Mouse (Mus musculus) stomach, postnatal 0 days (tissue): ENCODE measurements around the gene Agbl3.

Source experiments
- CTCF ChIP-seq: IDR thresholded peaks from 2 replicates; pipeline ENCODE4 v1.5.1; 2016; ENCODE audit warnings: antibody characterized with exemption, low read depth, mild to moderate bottlenecking, moderate library complexity
- EP300 ChIP-seq: optimal IDR thresholded peaks from 2 replicates; pipeline ENCODE3; 2016; ENCODE audit warnings: antibody characterized with exemption

DNA sequence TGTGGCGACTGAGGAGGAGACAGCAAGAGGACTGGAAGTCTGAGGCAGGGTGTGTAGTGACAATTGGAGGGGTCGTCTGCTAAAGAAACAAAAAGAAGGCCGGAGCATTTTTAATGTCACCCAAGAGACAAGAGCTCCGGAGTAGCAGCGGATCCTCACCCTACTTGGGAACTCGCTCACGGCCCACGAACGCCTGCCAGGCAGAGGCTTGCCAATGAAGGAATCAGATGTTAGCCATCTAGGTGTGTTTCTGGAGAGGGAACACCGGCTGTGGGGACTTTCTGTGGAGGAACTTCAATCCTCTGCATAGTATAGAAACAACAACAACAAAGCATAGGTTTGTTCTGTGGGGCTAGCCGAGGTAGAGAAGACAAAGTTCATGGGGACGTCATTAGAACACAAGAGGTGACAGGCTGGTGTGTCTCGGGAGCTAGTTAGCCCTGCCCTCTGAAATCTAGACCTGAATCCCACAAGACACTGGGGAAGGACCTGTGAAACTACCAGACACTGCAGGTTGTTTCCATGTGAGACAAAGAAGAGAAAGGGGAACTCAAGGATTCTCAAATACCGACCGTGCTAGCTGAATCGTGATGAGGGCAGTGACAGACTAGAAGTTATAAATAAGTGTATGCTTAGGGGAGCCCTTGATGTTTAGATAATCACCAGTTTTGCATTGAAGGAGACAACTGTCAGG is 87.2 kb downstream of the Agbl3 start:
- no peak for TF ChIP-seq CTCF
- TF ChIP-seq EP300: no peak
